Mouse (Mus musculus) midbrain, embryonic 11.5 days (tissue): ENCODE results near the gene Samm50. TPM values are rescaled to one million over a fixed set of nuclear protein-coding genes. Genes with fewer than 3 reads are reported as not detected.
A peak's percentile ranks its signal among the peaks of the same experiment; 100 is the strongest.

ENCODE experiments used
- ATAC-seq: fragments of 200-750 bp; cut with Nextera tagmentation; 2 replicates; pipeline ENCODE4 v1.8.0; 2017; ENCODE audit warnings: moderate TSS enrichment, moderate library complexity; ENCODE audit not compliant: low FRiP score
- DNase-seq: peaks from one replicate; pipeline ENCODE4 v3.0.0; 2015; ENCODE audit warnings: low spot score; ENCODE audit errors: missing footprints
- H3K27ac ChIP-seq: fragments of 300-500 bp; sonication (generic); 2 replicates; pipeline ENCODE4 v1.5.1; 2014; ENCODE audit warnings: low read depth, low read length
- H3K27me3 ChIP-seq: fragments of 300-500 bp; sonication (generic); 2 replicates; pipeline ENCODE4 v1.6.1; 2014; ENCODE audit warnings: mild to moderate bottlenecking, low read length, moderate library complexity, mixed read lengths; ENCODE audit not compliant: control insufficient read depth, insufficient read depth
- H3K36me3 ChIP-seq: fragments of 300-500 bp; sonication (generic); 2 replicates; pipeline ENCODE4 v1.6.1; 2014; ENCODE audit warnings: mild to moderate bottlenecking, low read length, moderate library complexity, mixed read lengths; ENCODE audit not compliant: control insufficient read depth, insufficient read depth
- H3K4me1 ChIP-seq: fragments of 300-500 bp; sonication (generic); 2 replicates; pipeline ENCODE4 v1.6.1; 2014; ENCODE audit warnings: low read length; ENCODE audit not compliant: control insufficient read depth, insufficient read depth
- H3K4me2 ChIP-seq: fragments of 300-500 bp; sonication (generic); 2 replicates; pipeline ENCODE4 v1.6.1; 2014; ENCODE audit warnings: mild to moderate bottlenecking, moderate library complexity
- H3K4me3 ChIP-seq: fragments of 300-500 bp; sonication (generic); 2 replicates; pipeline ENCODE4 v1.5.1; 2014; ENCODE audit warnings: low read depth, low read length
- H3K9ac ChIP-seq: fragments of 300-500 bp; sonication (generic); 2 replicates; pipeline ENCODE4 v1.6.1; 2014; ENCODE audit warnings: low read length
- H3K9me3 ChIP-seq: fragments of 300-500 bp; sonication (generic); 2 replicates; pipeline ENCODE4 v1.6.1; 2016; ENCODE audit warnings: low read length; ENCODE audit not compliant: control insufficient read depth
- WGBS: fragments of 180-500 bp; shearing (Covaris S2); extraction: QIAGEN DNeasy Blood & Tissue Kit; methylation state at CpG from one replicate; pipeline ENCODE4 v1.1.7; 2014; 5-methylcytosine and 5-hydroxymethylcytosine counted together
- polyA plus RNA-seq: library from polyadenylated mRNA; unstranded; fragments of >200 nt; fragmentation: Nextera tagmentation; extraction: Ambion mirVana; gene quantifications from 2 replicates; pipeline ENCODE4 v1.2.1, GENCODE M21; 2014

The Samm50 gene
- polyA plus RNA-seq, 1 experiment from 2014 or later: 75.9 TPM

GRCm38 (mm10) chr15:84207327-84207726, 15.3 kb downstream of the Samm50 start:
- Histone ChIP-seq H3K27ac (no peak overlapping the region), H3K27me3 (no peaks in the 10 kb centered on the region), H3K4me3 (no peak overlapping the region), H3K36me3 (peaks cover 19% of the 10 kb centered on the region), H3K9me3 (no peaks in the 10 kb centered on the region), H3K4me2 (no peak overlapping the region), H3K4me1 (peaks cover under 1% of the 10 kb centered on the region; the same call in 1 of the 2 replicates), H3K9ac (no peak overlapping the region)
- ATAC-seq (no peak), DNase-seq (no peak)
- 92% methylated on average over 4 of the region's 4 CpGs for WGBS

- Histone ChIP-seq H3K27ac (no peak overlapping the region), H3K9me3 (no peaks in the 10 kb centered on the region), H3K36me3 (peaks cover 15% of the 10 kb centered on the region), H3K9ac (no peak overlapping the region), H3K4me3 (no peak overlapping the region), H3K4me2 (no peak overlapping the region), H3K4me1 (peaks cover 5% of the 10 kb centered on the region), H3K27me3 (no peaks in the 10 kb centered on the region)
- DNase-seq (no peak), ATAC-seq (no peak)
- WGBS: 84% methylated on average over 11 of the region's 11 CpGs
Measured at GRCm38 (mm10) chr15:84209517-84210412, 17.7 kb downstream of the Samm50 start.

GRCm38 (mm10) chr15:84210461-84210860, 18.4 kb downstream of the Samm50 start:
- ATAC-seq (no peak), DNase-seq (no peak)
- no peak overlapping the region for H3K4me2 ChIP-seq
- H3K27ac ChIP-seq: no peak overlapping the region
- H3K9ac ChIP-seq: no peak overlapping the region
- peaks cover 5% of the 10 kb centered on the region for H3K4me1 ChIP-seq
- WGBS: 95% methylated on average over 13 of the region's 13 CpGs
- H3K9me3 ChIP-seq: no peaks in the 10 kb centered on the region
- no peak overlapping the region for H3K4me3 ChIP-seq
- H3K36me3 ChIP-seq: peaks cover 12% of the 10 kb centered on the region
- no peaks in the 10 kb centered on the region for H3K27me3 ChIP-seq

GRCm38 (mm10) chr15:84210941-84211340, 18.9 kb downstream of the Samm50 start:
- WGBS: 94% methylated on average over 13 of the region's 13 CpGs
- H3K9ac ChIP-seq: no peak overlapping the region
- no peaks in the 10 kb centered on the region for H3K27me3 ChIP-seq
- H3K9me3 ChIP-seq: no peaks in the 10 kb centered on the region
- peaks cover 5% of the 10 kb centered on the region for H3K4me1 ChIP-seq
- no peak for DNase-seq
- H3K36me3 ChIP-seq: peaks cover 12% of the 10 kb centered on the region
- ATAC-seq: no peak
- H3K27ac ChIP-seq: no peak overlapping the region
- no peak overlapping the region for H3K4me2 ChIP-seq
- no peak overlapping the region for H3K4me3 ChIP-seq

GRCm38 (mm10) chr15:84211564-84211963, 19.5 kb downstream of the Samm50 start:
- DNase-seq: no peak
- Histone ChIP-seq H3K4me3 (no peak overlapping the region), H3K9me3 (no peaks in the 10 kb centered on the region), H3K4me1 (peaks cover 7% of the 10 kb centered on the region), H3K27me3 (no peaks in the 10 kb centered on the region), H3K27ac (no peak overlapping the region), H3K4me2 (no peak overlapping the region), H3K36me3 (peaks cover 10% of the 10 kb centered on the region), H3K9ac (no peak overlapping the region)
- ATAC-seq: peak; percentile 10; the same call in 1 of the 2 replicates
- 72% methylated on average over 4 of the region's 4 CpGs for WGBS

GRCm38 (mm10) chr15:84212031-84212755, 20.2 kb downstream of the Samm50 start:
- no peak overlapping the region for H3K4me3 ChIP-seq
- no peak overlapping the region for H3K9ac ChIP-seq
- H3K9me3 ChIP-seq: no peaks in the 10 kb centered on the region
- H3K27ac ChIP-seq: no peak overlapping the region
- H3K4me1 ChIP-seq: peaks cover 11% of the 10 kb centered on the region
- H3K27me3 ChIP-seq: no peaks in the 10 kb centered on the region
- ATAC-seq: peak; percentile 55; the same call in 1 of the 2 replicates
- WGBS: 50% methylated on average over 6 of the region's 6 CpGs
- peaks cover 6% of the 10 kb centered on the region for H3K36me3 ChIP-seq
- H3K4me2 ChIP-seq: no peak overlapping the region
- peak; percentile 99 for DNase-seq

GRCm38 (mm10) chr15:84212756-84213105, 20.7 kb downstream of the Samm50 start:
- WGBS: 83% methylated on average over 2 of the region's 2 CpGs
- Histone ChIP-seq H3K36me3 (peaks cover 6% of the 10 kb centered on the region), H3K4me3 (no peak overlapping the region), H3K27me3 (no peaks in the 10 kb centered on the region), H3K4me1 (peaks cover 11% of the 10 kb centered on the region), H3K27ac (no peak overlapping the region), H3K9ac (no peak overlapping the region), H3K9me3 (no peaks in the 10 kb centered on the region), H3K4me2 (no peak overlapping the region)
- DNase-seq (no peak), ATAC-seq (no peak)

GRCm38 (mm10) chr15:84213162-84213739, 21.2 kb downstream of the Samm50 start:
- Histone ChIP-seq H3K27me3 (no peaks in the 10 kb centered on the region), H3K9ac (no peak overlapping the region), H3K9me3 (no peaks in the 10 kb centered on the region), H3K4me3 (no peak overlapping the region), H3K4me1 (peaks cover 11% of the 10 kb centered on the region), H3K36me3 (peaks cover 6% of the 10 kb centered on the region), H3K4me2 (no peak overlapping the region), H3K27ac (no peak overlapping the region)
- ATAC-seq: no peak
- WGBS: 95% methylated on average over 6 of the region's 6 CpGs
- peak; percentile 74 for DNase-seq

GRCm38 (mm10) chr15:84214476-84214875, 22.4 kb downstream of the Samm50 start:
- WGBS: 92% methylated on average over 7 of the region's 7 CpGs
- DNase-seq: peak; percentile 75
- no peak overlapping the region for H3K4me3 ChIP-seq
- H3K4me1 ChIP-seq: peaks cover 16% of the 10 kb centered on the region
- no peaks in the 10 kb centered on the region for H3K27me3 ChIP-seq
- H3K27ac ChIP-seq: no peak overlapping the region
- no peak overlapping the region for H3K4me2 ChIP-seq
- H3K9me3 ChIP-seq: no peaks in the 10 kb centered on the region
- peaks cover 2% of the 10 kb centered on the region for H3K36me3 ChIP-seq
- no peak for ATAC-seq
- H3K9ac ChIP-seq: no peak overlapping the region
